Mouse (Mus musculus): ENCODE measurements around the gene Pum1.
"Not testable (repeated sequence)": the region's sequence is repeated elsewhere in the genome, so short reads cannot be mapped to it uniquely, and the experiment has no call there.

The Pum1 gene

GRCm38 (mm10) chr4:130662979-130663725 is at the start of gene Pum1:
Gene Pum1 (plus strand): TSS chr4:130663321.
- peak; percentile 96 for DNase-seq (ENCODE audit: low read depth, low spot score)
- Histone ChIP-seq H3K27me3 (ENCODE audit: control insufficient read depth, insufficient read depth, low read length, poor library complexity, severe bottlenecking) (no peaks in the 10 kb centered on the region), H3K36me3 (ENCODE audit: control insufficient read depth, insufficient read depth, low read length, poor library complexity, severe bottlenecking) (no peaks in the 10 kb centered on the region)

GRCm38 (mm10) chr4:130629391-130629790 is 33.7 kb upstream of the Pum1 start:
- no peak for DNase-seq (ENCODE audit: low read depth, low spot score)
- Histone ChIP-seq H3K36me3 (ENCODE audit: control insufficient read depth, insufficient read depth, low read length, poor library complexity, severe bottlenecking) (no peaks in the 10 kb centered on the region), H3K27me3 (ENCODE audit: control insufficient read depth, insufficient read depth, low read length, poor library complexity, severe bottlenecking) (no peaks in the 10 kb centered on the region)

DNA sequence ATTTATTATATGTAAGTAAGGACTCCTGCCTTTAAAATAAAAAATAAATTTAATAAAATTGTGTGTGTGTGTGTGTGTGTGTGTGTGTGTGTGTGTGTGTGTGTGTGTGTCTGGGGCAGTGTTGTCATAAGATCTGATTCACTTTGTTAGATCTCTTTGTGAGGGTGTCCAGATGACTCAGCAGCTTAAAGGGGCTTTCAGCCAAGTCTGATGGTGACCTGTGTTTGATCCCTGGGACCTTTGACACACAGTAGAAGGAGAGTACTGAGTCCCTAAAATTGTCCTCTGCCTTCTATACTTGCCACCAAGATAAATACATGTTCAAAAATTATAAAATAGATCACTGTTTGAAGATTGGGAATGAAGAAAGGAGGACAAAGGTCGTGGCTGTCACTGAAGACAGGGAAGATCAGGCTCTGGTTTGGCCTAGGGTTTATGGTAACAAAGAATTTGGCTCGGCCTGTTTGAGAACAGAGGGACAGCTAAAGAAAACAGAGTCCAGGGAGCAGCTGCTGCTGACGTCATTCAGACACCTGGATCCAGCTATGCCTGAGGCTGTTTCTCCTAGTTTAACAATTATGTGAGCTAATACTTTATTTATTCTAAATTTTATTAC is 32.8 kb upstream of the Pum1 start:
- DNase-seq (ENCODE audit: low read depth, low spot score) = no peak
- H3K36me3 ChIP-seq (ENCODE audit: control insufficient read depth, insufficient read depth, low read length, poor library complexity, severe bottlenecking) = no peaks in the 10 kb centered on the region
- H3K27me3 ChIP-seq (ENCODE audit: control insufficient read depth, insufficient read depth, low read length, poor library complexity, severe bottlenecking) = no peaks in the 10 kb centered on the region

- H3K36me3 ChIP-seq (ENCODE audit: control insufficient read depth, insufficient read depth, low read length, poor library complexity, severe bottlenecking); DNase-seq (ENCODE audit: low read depth, low spot score); H3K27me3 ChIP-seq (ENCODE audit: control insufficient read depth, insufficient read depth, low read length, poor library complexity, severe bottlenecking): not testable (repeated sequence)
These were observed 28.0 kb upstream of the Pum1 start for GRCm38 (mm10) chr4:130635076-130635475.

GRCm38 (mm10) chr4:130636761-130637160 is 26.4 kb upstream of the Pum1 start:
- Histone ChIP-seq H3K27me3 (ENCODE audit: control insufficient read depth, insufficient read depth, low read length, poor library complexity, severe bottlenecking) (no peaks in the 10 kb centered on the region), H3K36me3 (ENCODE audit: control insufficient read depth, insufficient read depth, low read length, poor library complexity, severe bottlenecking) (no peaks in the 10 kb centered on the region)
- DNase-seq (ENCODE audit: low read depth, low spot score) = no peak

- H3K36me3 ChIP-seq (ENCODE audit: control insufficient read depth, insufficient read depth, low read length, poor library complexity, severe bottlenecking) = no peaks in the 10 kb centered on the region
- no peak for DNase-seq (ENCODE audit: low read depth, low spot score)
These were observed 25.4 kb upstream of the Pum1 start for GRCm38 (mm10) chr4:130637488-130638422.

DNA sequence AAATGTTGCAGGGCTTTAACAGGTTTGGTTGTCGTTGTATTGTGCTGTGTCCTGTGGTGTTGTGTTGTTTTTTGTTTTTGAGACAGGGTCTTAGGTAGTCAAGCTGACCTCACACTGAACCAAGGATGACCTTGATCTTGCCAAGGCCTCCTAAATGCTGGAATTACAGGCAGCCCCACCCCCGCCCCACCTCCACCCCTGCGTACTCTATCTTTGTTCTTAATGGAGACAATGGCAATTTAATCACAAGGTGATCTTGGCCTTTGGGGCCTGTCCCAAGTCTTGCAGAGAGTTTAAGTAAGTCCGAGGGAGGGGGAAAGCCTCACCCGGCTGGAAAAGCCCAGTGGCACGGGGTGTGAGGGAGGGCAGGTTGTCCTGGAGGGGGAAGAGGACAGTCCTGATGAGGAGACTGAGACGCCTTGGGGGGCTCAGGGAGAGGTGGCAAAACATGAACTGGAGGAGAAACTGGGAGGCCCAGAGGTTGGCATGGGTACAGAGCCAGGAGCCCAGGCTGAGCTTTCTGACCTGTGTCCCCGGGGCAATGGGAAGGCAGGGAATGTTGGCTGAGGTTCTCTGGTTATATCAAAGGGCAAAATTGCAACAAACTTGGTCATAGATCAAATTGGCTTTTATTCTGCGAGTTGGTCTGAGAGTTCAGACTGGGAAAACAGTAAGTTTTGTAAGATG is 22.9 kb upstream of the Pum1 start:
- no peaks in the 10 kb centered on the region for H3K27me3 ChIP-seq (ENCODE audit: control insufficient read depth, insufficient read depth, low read length, poor library complexity, severe bottlenecking)
- no peak for DNase-seq (ENCODE audit: low read depth, low spot score)

More at GRCm38 (mm10) chr4:130637488-130638422, 25.4 kb upstream of the Pum1 start:
- no peaks in the 10 kb centered on the region for H3K27me3 ChIP-seq (ENCODE audit: control insufficient read depth, insufficient read depth, low read length, poor library complexity, severe bottlenecking)

GRCm38 (mm10) chr4:130642468-130642867 is 20.7 kb upstream of the Pum1 start:
- DNase-seq (ENCODE audit: low read depth, low spot score) = no peak
- Histone ChIP-seq H3K36me3 (ENCODE audit: control insufficient read depth, insufficient read depth, low read length, poor library complexity, severe bottlenecking) (no peaks in the 10 kb centered on the region), H3K27me3 (ENCODE audit: control insufficient read depth, insufficient read depth, low read length, poor library complexity, severe bottlenecking) (no peaks in the 10 kb centered on the region)

More for the DNA sequence above, 22.9 kb upstream of the Pum1 start:
- H3K36me3 ChIP-seq (ENCODE audit: control insufficient read depth, insufficient read depth, low read length, poor library complexity, severe bottlenecking) = no peaks in the 10 kb centered on the region

DNA sequence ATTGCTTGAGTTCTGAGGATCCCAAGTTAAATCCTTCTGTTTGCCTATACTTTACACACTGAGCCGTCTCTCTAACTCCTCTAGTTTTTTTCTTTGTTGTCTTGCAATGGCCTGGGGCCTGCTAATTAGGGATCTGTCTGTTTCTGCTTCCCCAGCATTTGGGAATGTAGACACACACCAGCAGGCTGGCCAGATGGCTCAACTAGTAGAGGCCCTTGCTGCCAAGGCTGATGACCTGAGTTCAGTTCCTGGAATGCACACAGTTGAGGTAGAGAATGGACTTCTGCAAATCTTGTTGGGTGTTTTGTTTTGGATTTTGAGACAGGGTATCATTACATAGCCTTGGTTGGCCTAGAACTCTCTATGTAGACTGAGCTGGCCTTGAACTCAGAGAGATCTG is 17.7 kb upstream of the Pum1 start:
- H3K36me3 ChIP-seq (ENCODE audit: control insufficient read depth, insufficient read depth, low read length, poor library complexity, severe bottlenecking) = no peaks in the 10 kb centered on the region
- no peaks in the 10 kb centered on the region for H3K27me3 ChIP-seq (ENCODE audit: control insufficient read depth, insufficient read depth, low read length, poor library complexity, severe bottlenecking)
- DNase-seq (ENCODE audit: low read depth, low spot score) = no peak

DNA sequence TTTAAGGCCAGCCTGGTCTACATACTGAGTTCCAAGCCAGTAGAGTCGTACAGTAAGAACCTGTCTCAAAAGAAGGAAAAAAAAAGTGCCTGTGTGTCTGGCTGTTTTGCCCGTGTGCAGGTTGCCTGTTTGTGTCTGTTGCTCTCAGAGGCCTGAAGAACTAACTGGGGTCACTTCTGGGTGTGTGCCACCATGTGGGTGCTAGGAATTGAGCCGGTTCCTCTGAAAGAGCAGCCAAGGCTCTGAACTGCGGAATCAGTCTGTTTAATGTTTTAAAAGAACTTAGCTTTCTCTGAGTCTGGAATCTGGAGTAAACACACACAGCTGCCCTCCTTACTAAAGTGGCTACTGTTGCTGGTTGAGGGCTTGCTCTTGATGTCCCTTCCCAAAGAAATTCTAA is 11.8 kb upstream of the Pum1 start:
- H3K36me3 ChIP-seq (ENCODE audit: control insufficient read depth, insufficient read depth, low read length, poor library complexity, severe bottlenecking) = no peaks in the 10 kb centered on the region

DNA sequence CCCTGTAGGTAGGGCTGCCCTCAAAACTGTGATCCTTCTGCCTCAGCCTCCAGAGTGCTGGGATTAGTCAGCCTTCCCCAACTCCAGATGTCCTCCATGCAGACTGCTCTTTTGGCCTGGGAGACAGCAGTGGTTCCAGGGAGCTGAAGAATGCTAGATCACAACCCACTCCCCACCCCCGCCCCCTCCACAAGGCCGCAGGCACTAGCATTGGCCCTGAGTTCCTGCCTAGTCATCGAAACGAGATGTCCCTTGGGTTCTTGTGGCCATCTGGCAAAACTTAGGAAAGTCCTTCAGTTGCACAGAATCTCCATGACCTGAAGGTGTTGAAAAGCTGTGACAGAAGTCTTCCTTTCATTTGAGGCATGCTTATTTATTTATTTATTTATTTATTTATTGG is 10.6 kb upstream of the Pum1 start:
- no peaks in the 10 kb centered on the region for H3K36me3 ChIP-seq (ENCODE audit: control insufficient read depth, insufficient read depth, low read length, poor library complexity, severe bottlenecking)
- DNase-seq (ENCODE audit: low read depth, low spot score) = no peak

More for the DNA sequence above, 11.8 kb upstream of the Pum1 start:
- no peak for DNase-seq (ENCODE audit: low read depth, low spot score)
- no peaks in the 10 kb centered on the region for H3K27me3 ChIP-seq (ENCODE audit: control insufficient read depth, insufficient read depth, low read length, poor library complexity, severe bottlenecking)

GRCm38 (mm10) chr4:130657820-130658565 is 5.1 kb upstream of the Pum1 start:
- no peak for DNase-seq (ENCODE audit: low read depth, low spot score)
- Histone ChIP-seq H3K27me3 (ENCODE audit: control insufficient read depth, insufficient read depth, low read length, poor library complexity, severe bottlenecking) (no peaks in the 10 kb centered on the region), H3K36me3 (ENCODE audit: control insufficient read depth, insufficient read depth, low read length, poor library complexity, severe bottlenecking) (no peaks in the 10 kb centered on the region)

More for the DNA sequence above, 10.6 kb upstream of the Pum1 start:
- H3K27me3 ChIP-seq (ENCODE audit: control insufficient read depth, insufficient read depth, low read length, poor library complexity, severe bottlenecking) = no peaks in the 10 kb centered on the region

DNA sequence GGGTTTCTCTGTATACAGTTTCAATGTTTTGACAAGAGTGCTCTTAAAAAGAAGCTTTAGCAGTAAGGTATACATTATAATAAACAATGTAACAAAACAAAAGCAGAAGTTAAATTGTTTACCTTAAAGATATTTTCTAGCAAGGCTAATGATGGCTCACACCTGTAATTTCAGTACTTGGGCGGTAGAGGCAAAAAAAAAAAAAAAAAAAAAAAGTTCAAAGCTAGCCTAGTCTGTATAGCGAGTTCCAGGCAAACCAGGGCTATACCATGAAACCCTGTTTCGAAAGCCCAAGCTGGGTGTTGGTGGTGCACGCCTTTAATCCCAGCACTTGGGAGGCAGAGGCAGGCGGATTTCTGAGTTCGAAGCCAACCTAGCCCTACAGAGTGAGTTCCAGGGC is 3.7 kb upstream of the Pum1 start:
- H3K36me3 ChIP-seq (ENCODE audit: control insufficient read depth, insufficient read depth, low read length, poor library complexity, severe bottlenecking) = no peaks in the 10 kb centered on the region

GRCm38 (mm10) chr4:130660106-130660505 is 3.0 kb upstream of the Pum1 start:
- no peak for DNase-seq (ENCODE audit: low read depth, low spot score)
- no peaks in the 10 kb centered on the region for H3K36me3 ChIP-seq (ENCODE audit: control insufficient read depth, insufficient read depth, low read length, poor library complexity, severe bottlenecking)
- no peaks in the 10 kb centered on the region for H3K27me3 ChIP-seq (ENCODE audit: control insufficient read depth, insufficient read depth, low read length, poor library complexity, severe bottlenecking)

More for the DNA sequence above, 3.7 kb upstream of the Pum1 start:
- DNase-seq (ENCODE audit: low read depth, low spot score) = no peak
- no peaks in the 10 kb centered on the region for H3K27me3 ChIP-seq (ENCODE audit: control insufficient read depth, insufficient read depth, low read length, poor library complexity, severe bottlenecking)
